Mouse (Mus musculus): ENCODE measurements around the gene Obscn.
A peak's percentile ranks its signal among the peaks of the same experiment; 100 is the strongest.

The Obscn gene

DNA sequence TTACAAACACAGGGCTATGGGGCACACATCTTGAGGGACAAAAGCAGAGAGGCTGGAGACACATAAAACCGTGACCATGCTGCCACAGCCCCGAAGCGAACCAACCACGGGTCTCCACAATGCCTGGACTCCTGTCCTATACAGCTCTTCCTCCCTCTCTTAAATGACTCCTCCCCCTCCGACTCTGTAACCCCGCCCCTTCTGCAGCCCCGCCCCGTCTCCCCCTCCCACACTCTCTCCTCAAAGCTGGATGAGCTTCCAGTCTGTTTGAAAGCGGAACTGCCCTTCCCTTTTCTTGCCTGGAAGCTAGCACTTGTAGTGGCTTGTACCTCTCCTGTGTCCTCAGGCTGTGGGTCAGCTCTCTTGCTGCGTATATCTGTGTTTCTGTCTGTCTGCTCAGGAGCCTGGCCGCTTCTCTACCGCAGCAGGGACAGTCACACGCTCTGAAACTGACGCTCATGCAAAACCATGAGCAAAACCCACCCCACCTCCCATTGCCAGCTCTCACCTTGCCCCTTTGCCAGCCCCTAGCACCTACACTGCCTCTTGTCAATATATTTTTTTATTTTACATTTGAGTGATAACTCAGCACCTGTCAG is 5.7 kb upstream of the Obscn start:
- DNase-seq: no peak

DNA sequence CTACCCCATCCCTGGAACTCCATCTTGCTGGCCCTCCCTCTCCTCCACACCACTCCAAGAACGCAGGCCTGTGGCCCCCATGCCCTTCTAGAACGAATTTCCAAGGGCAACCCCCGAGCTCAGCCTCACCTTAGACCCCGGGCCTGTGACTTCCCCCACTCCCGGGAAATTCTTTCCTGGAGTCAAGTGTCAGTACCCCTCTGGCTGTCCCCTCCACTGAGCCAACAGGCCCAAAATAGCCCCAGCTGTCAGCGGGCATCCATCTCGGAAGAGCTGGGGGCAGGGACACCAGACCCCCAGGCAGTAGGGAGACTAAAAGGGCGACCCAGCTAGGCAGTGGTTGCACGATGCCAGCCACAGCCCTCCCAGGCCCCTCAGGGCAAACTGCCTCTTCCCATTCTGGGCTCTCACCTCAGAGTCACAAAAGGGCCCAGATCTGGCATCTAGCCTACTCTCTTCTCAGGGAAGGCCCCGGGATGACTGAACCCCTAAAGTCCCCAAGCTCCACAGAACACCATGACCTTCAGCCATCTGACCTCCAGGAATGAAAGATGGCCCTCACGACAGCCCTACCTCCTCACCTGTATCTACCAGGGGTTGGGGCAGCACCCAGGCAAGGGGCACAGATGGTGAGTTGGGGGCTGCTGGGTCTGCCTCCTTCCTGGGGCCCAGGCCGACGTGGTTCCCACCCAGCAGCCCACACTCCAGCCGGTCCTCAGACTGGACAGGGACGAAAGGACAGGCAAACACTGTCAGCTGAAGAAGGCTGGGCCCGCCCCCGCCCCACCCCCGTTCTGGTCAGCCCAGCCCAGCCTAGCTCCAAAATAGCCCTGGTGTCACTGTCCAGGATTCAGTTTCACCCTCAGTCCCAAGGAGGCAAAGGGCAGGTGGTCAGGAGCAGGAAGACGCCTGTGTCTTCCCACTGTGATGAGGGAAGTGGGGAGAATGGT is 2.6 kb upstream of the Obscn start:
- DNase-seq: no peak

DNA sequence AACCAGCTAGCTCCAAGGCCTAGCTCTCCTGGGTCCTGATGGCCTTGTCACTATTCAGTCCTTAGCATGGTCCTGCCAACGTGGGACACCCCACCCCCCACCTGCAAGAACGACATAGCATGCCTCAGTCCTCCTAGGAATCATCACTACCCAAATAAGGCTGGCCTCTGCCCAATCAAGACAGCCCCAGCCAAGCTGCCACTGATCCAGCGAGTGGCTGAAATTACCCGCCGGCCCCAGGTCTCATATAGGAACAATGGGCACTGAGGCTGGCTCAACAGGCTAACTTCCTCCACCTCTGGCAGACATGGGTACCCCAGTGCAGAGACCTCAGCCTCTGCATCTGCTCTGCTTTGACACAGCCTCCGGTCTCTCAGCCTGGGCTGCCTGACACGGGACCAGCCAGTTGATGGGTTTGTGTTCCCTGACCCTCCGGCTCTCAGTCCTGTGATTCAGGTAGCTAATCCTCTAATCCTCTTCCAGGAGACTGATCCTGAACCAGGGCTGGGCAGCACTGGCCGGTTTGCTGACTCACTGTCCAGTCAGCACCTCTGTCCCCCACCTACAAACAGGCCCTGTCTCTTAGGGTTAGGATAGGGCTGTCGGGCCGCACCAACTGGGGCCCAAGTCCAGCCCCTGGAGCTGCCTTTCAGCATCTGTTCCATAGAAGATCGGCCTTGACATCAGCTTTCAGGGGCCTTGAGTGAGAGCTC is 948 bp upstream of the Obscn start:
- no peak for DNase-seq

DNA sequence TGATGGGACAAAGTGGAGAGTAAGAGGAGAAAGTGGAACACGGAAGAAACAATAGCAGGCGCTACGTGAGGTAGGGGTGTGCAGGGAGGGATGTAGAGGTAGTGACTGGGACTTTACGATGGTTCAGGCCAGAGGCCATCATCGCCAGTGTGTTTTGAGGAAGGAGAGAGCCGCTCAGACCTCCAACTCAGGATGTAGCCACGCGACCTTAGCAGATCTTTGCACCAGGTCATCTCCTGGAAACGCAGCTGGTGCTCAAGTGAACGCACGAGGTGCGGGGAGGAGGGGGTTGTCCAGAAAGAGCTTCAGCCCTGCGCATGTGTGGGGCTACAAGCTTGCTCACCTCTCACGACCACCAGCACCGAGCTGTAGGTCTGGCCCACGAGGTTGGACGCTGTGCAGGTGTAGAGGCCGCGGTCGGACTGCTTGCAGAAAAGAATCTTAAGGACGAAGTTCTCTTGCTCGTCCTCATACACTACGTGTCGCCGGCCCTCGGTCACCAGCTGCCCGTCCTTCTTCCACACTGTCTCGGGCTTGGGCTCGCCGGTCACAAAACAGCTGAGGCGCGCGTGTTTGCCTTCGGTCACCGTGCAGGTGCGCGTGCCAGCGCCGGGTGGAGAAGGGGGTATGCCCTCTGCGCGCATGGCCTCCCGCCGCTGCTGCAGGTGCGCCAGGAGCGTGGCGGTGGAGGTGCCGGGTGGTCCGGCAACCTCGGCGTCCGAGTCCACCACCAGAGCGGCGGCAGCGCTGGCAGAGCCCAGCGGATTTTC is 966 bp downstream of the Obscn start:
- DNase-seq: no peak

DNA sequence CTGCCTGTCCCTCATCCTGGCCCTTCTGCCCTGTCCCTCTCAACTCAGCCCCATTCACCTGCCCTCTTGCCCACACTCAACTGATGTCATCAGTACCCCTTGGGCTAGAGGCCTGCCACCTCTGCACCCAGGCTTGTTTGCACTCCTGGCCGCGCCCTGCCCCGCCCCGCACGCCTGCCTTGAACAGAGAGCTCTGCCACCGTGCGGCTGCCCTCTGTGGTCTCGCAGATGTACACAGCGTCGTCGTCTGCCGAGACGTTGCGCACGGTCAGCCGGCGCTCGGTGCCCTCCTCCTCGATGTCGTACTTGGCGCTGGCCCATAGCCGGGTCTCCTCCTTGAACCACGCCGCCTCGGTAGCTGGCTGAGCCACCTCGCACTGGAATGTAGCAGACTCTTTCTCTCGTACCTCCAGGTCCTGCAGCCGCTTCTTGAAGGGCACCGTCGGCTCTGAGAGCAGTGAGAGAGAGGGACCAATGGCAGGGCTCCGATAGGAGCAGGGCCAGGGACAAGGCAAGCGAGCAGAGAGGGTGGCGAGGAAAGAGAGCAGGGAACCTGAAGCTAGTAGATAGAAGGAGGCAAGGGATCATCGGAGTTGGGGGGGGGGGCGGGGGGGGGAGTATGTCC is 1.7 kb downstream of the Obscn start:
- no peak for DNase-seq

DNA sequence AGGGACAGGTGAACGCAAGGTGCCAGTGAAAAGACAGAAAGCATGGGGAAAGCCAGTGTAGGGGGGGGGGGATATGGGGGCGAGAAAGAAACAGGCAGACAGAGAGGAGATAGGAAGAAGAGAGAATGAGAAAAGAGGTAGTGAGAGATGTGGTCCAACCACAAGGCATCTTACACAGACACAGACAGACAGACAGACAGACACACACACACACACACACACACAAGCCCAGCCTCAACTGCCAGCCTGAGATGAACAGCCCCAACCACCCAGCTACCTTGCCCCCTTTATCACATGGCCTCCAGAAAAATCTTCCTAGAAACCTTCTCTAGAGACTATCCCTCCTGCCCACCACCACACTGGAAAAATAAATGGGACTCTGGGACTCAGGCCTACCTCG is 4.1 kb downstream of the Obscn start:
- no peak for DNase-seq

DNA sequence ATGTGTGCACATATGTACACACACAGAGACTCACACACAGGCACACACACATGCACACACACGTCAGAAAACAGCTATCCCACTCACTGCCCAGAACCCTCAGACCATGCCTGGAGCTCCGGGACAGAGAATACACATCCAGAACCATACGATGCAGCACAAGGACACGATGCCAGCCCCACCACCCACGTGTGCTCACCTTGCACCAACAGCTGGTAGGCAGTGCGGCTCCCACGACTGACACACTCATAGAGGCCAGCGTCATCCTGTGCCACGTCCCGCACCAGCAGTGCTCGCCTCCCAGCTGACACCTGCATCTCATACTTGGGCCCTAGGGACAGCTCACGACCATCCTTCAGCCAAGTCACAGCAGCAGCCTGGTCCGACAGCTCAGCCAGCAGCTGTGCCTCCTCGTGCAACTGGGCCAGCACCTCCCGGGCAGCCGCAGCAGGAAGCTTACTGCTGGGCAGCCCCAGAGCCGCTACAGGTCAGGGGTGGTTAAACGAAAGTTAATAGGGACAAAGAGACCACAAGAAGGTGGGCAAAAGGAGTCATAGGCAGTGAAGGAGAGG is 4.8 kb downstream of the Obscn start:
- no peak for DNase-seq

DNA sequence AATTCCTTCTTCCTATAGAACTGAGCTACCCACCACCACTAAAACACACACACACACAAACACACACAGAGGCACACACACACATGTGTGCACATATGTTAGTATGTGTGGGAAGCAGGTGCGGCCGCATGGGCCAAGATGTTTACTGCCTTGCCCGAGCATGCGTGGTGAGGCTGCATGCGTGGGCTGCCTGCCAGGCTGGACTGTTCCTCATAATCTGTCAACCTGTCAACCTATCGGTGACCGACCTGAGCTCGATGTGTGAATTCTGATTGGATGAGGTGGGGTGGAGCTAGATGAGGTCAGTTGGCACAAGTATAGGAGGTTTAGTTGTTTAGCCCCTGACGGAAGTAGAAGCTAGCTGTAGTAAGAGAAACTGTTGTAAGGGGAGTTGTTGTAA is 5.4 kb downstream of the Obscn start:
- DNase-seq: no peak

DNA sequence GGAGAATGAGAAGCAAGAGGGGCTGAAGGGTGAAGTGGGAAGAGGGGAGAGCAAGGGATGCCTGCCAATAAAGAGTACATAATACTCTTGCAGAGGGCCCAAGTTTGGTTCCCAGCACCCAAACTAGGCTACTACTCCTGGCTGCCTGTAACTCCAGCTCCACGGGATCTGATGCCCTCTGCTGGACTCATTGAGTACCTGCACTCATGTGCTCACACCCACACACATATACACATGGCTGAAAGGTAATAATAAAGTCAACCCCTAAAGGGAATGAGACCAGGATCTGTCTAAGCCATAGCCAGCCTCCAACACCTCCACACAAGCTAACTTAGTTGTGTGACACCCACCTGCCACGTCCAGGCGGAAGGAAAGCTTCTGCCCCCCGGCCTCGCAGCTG is 30.3 kb downstream of the Obscn start:
- DNase-seq: no peak

DNA sequence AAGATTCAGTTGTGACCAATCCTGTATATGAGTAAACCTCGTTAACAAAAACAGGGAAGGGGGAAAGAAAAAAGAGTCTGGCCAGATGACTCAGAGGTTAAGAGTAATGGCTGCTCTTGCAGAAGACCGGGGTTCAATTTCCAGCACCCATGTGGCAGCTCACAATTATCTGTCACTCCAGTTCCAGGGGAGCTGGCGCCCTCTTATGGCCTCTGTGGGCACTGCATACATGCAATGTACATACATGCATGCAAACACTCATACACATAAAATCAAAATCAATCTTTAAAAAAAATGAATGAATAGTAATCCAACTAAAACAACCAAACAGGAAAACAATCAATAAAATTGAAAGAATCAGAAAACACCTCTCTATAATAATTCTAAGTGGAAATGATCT is 33.9 kb downstream of the Obscn start:
- DNase-seq: no peak

DNA sequence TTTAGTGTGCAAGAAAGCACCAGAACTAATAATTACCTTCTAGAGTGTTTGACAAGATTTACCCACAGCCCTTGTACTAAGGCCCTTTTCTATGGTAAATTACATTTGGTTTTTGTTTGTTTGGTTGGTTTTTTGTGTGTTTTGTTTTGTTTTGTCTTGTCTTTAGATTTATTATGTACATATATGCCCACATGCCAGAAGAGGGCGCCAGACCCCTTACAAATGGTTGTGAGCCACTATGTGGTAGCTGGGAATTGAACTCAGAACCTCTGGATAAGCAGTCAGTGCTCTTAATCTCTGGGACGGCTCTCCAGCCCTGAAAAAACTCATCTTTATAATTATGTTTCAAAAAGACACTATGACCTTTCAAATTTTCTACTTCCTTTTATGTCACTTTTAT is 37.9 kb downstream of the Obscn start:
- DNase-seq: no peak

DNA sequence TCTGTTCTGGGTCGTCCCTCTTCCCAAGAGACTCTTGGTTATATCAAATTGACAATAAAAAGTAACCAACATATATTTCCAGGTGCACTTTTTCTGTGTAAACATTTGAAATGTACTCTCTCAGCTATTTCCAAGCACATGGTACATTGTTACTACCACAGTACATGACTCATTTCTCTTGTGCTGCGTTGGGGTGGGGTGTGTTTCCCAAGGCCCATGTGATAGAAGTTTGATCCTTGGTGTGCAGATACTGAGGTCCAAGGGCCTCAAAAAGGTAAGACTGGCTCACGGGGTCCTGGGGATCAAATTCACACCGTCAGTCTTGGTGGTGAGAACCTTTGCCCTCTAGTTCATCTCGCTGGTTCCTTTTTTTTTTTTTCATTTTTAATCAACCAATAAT is 38.4 kb downstream of the Obscn start:
- no peak for DNase-seq

DNA sequence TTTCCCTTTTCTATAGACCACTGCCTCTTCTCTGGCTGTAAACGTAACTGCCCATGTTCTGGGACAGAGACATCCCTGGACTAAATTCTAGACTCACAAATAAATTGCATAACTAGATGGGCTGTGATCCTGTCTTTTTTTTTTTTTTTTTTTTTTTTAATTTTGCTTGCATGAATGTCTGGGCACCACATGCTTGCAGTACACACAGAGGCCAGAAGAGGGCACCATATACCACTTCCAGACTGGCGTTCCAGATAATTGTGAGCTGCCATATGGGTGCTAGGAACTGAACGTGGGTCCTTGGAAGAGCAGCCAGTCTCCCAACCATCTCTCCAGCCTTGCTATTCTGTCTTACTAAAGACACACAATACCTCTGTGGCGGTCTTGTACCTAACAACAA is 42.0 kb downstream of the Obscn start:
- no peak for DNase-seq

DNA sequence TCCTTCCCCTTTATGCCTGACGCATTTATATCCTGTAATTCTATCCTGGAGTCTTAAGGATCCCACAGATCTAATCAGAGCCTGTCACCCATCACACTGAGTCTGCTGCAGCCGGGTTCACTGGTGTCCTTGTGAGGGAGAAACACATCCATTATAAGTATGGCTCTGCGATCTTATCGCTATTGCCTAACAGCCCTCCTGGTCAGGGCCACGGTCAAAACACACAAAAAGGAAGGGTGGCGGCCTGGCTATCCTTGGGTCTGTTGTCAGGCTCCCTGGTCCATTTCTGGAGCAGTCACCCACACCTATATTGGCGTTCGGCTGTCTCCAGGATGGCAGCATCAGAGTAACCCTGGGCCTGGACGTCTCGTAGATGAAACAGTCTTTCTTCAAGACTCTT is 48.6 kb downstream of the Obscn start:
- DNase-seq: no peak

DNA sequence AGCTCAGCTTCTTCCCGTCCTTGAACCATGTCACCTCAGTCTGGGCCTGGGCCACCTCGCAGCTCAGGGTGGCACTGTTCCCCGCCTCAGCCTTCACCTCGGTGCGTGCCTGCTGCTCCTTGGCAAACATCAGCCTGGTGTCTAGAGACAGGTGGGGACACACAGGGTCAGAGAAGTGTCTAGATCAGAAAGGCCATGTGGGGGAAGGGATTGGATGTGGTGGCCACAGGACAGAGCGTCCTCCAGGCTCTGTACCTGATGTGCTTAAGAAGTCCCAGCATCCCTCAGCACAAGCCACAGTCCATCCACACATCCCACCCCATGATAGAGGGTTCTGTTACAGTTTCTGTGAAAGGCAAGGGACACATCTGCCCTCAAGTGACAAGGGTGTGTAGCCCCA is 51.0 kb downstream of the Obscn start:
- DNase-seq: no peak

DNA sequence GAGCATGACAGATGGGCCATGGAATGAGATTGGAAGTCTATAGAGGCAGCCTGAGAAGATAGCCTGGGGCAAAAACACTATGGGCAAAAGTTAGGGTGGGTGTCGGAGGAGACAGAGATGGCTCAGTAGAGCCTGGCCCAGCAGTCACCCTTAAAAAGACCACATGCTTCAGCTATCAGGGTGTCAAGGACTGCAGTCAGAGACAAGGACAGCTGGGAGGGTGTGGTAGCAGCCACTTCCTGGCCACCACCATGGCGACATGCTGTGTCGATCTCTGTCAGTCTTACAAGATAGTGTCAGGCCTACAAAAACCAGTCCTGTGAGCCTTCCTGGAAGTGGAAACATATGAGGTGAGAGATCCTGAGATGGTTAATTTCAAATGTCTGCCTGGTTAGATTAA is 53.1 kb downstream of the Obscn start:
- DNase-seq: no peak

DNA sequence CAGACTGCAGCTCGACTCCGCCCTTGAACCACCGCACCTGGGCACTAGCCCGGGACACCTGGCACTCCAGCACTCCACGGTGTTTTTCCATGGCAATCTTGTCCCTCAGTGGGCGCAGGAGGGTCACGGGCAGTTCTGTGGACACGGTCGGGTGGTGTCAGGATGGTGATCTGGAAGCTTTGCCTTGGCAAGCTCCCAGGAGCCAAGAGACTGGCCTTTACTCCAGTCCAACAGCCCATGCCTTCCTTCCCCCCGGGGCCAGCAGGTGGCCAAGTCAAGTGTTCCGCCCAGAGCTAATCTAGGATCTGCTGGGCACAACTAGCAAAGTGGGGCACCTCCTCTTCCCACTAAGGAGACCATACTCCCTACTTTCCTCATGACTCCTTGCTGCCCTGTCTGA is 57.9 kb downstream of the Obscn start:
- peak; percentile 7 for DNase-seq

DNA sequence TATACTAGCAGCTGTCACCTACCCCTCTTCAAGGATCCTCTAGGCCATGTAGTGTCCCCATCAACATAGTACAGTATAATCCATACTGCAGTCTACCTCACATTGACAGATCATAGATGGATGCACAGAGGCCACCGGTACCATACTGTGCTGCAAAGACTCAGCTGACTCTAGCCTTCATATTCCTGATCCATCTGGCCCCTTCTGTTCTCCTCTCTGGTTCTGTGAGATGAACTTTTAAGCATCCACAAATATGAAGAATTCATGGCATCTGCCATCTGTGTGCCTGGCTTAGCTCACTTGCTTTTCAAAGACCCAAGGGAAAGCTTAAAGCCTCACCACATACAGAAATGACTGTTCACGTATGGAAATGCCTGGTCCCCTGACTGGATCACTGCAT is 65.9 kb downstream of the Obscn start:
- no peak for DNase-seq

DNA sequence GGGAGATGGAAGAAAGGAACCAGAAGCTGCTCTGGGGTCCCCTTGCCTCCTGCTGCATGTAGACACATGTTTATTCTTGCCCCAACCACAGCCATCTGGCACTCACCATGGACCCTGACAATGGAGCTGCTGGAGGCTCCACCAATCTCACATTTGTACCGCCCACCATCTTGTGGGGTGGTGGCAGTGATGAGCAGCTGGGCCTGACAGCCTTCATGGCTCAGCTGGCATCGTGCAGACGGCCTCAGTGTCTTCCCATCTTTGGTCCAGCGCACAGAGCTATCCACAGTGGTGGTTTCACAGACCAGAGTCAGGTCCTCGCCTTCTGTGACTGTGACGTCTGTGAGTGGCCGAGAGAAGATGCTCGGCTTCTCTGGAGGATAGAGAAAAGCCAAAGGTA is 67.3 kb downstream of the Obscn start:
- DNase-seq: no peak

DNA sequence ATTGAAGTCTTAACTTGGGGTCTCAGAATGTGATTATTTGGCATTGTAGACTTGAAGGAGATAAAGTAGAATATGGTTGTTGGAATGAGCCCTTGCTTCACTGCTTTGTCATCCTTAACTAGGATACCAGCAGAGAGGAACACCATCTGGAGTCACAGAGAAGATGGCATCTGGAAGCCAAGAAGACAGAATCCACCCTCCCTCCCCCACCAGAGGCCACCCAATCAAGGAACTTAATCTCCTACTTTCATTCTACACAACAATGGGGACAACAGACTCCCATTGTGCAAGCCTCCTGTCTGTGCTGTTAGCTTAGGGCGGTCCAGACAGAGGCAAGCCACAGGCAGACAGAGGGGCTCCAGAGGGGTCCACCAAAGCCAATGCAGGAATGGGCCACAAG is 67.8 kb downstream of the Obscn start:
- no peak for DNase-seq

DNA sequence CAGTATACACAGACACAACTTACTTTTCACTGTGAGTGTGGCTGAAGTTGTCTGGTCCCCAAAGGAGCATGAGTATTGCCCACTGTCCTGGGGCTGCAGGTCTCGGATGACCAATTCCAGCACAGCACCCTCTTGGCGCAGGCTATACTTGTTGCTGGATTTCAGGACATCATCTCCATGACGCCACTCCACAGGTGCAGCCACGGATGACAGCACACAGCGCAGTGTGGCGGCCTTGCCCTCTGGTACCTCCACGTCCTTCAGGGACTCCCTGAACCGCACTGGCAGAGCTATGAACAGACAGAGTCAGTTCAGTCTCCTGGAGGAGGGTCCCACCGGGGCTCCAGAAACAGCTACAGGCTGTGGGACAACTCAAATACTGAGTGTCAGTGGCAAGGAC is 68.3 kb downstream of the Obscn start:
- DNase-seq: no peak

DNA sequence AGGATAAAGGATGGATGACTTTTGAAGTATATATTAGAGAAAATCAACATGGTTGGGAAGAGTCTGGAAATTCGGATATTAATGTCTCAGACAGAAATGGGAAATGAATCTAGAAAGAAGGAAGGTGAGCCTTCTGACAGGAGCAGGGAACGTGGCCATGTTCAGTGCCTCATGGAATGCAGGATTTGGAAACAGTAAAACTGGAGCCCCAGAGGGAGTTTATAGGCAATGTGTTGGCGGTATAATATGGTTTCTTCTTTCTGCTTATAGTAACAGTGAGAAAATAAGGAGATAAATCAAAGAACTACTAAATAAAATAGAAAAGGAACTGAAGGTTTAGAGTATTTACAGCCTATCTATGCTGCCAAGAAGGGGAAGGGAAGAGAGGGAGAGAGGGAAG is 78.2 kb downstream of the Obscn start:
- no peak for DNase-seq

Data from cerebellum, adult 11-12 months (tissue).